Mouse (Mus musculus) spleen, adult 2 months (tissue): ENCODE measurements around the gene Zfp507. TPM values are rescaled to one million over a fixed set of nuclear protein-coding genes. Genes with fewer than 3 reads are reported as not detected.

Experiments used
- DNase-seq, 2 experiments: peaks; one replicate each; pipeline versions ENCODE4 v3.0.0 to v3.0.0-alpha.2; 2012 to 2021; ENCODE audit warnings: low spot score in 2 of 2, low read depth in 1 of 2
- H3K27ac ChIP-seq: fragments of 200-500 bp; 2 replicates; pipeline ENCODE4 v1.5.1; 2012; ENCODE audit warnings: low read length, inconsistent platforms; ENCODE audit not compliant: insufficient read depth
- H3K27me3 ChIP-seq: fragments of 200-500 bp; 2 replicates; pipeline ENCODE4 v1.6.1; 2012; ENCODE audit warnings: mild to moderate bottlenecking, moderate library complexity, low read length, inconsistent platforms; ENCODE audit not compliant: control insufficient read depth, insufficient read depth
- H3K36me3 ChIP-seq: fragments of 200-500 bp; 2 replicates; pipeline ENCODE4 v1.6.1; 2012; ENCODE audit warnings: mild to moderate bottlenecking, low read length, inconsistent platforms; ENCODE audit not compliant: control insufficient read depth, insufficient read depth
- H3K4me1 ChIP-seq: fragments of 200-500 bp; 2 replicates; pipeline ENCODE4 v1.6.1; 2011; ENCODE audit warnings: inconsistent platforms; ENCODE audit not compliant: control insufficient read depth, insufficient read depth, insufficient read length
- H3K4me3 ChIP-seq: fragments of 200-500 bp; 2 replicates; pipeline ENCODE4 v1.5.1; 2011; ENCODE audit warnings: mild to moderate bottlenecking, inconsistent platforms; ENCODE audit not compliant: insufficient read depth, insufficient read length; ENCODE audit errors: extremely low read depth
- CTCF ChIP-seq: fragments of 200-500 bp; IDR thresholded peaks from 2 replicates; pipeline ENCODE4 v1.5.1; 2011; ENCODE audit warnings: mild to moderate bottlenecking, inconsistent platforms; ENCODE audit not compliant: insufficient read depth, insufficient read length, insufficient replicate concordance; ENCODE audit errors: extremely low read depth
- POLR2A ChIP-seq: fragments of 200-500 bp; IDR thresholded peaks from 2 replicates; pipeline ENCODE4 v1.6.1; 2011; ENCODE audit warnings: low read depth, low read length, inconsistent platforms
- WGBS: fragments of 180-500 bp; shearing (Covaris S2); methylation state at CpG from one replicate; pipeline ENCODE4 v1.1.7; 2018; 5-methylcytosine and 5-hydroxymethylcytosine counted together
- polyA plus RNA-seq: library from polyadenylated mRNA; depleted of rRNA; stranded (reverse); fragments of >200 nt; gene quantifications from 2 replicates; pipeline ENCODE4 v1.2.3, GENCODE M21; 2012

The Zfp507 gene
- polyA plus RNA-seq, 1 experiment, result 5.0 TPM

DNA sequence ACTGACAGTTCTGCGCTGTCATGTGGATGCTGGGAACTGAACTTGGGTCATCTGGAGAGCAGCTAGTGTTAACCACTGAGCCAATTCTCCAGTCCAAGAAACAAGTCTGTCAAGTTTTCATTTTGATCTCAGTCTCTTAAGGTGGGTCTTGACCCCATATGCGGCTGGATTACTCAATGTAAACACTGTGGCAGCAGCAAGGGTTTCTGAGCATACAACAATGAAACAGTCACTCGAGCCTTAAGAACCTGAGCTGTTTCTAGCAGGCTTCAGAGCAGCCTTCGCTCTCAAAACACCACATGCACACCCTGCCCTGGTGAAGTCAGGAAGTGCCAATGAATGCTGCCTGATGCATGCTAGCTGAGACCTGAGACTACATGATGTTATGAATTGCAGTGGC, 17.2 kb downstream of the Zfp507 start:
- Histone ChIP-seq H3K4me3 (no peak overlapping the region), H3K27me3 (no peaks in the 10 kb centered on the region), H3K4me1 (no peaks in the 10 kb centered on the region), H3K36me3 (peaks cover 19% of the 10 kb centered on the region), H3K27ac (no peak overlapping the region)
- TF ChIP-seq POLR2A, result no peak
- TF ChIP-seq CTCF, result no peak
- DNase-seq, result no peak
- WGBS, result 93% methylated on average over 4 of the region's 4 CpGs

DNA sequence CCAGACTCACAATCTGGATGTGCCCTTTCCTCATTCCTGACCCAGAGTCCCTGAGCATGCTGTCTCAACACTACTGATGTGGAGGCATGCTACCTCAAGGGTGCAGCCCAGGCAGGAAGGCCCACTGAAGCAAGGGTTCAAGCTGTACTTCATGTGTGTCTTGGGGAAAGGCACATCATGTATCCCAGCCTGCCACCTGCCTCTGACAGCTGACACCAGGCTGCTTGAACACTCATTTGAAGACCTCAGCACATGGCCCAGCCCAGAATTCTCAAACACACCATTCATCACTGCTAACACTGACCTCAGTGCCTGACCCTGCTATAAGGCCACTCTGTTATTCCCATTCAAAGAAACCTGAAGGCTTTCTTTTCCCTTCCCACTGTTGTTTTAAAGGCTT, 20.6 kb downstream of the Zfp507 start:
- H3K36me3 ChIP-seq, result peaks cover 11% of the 10 kb centered on the region

DNA sequence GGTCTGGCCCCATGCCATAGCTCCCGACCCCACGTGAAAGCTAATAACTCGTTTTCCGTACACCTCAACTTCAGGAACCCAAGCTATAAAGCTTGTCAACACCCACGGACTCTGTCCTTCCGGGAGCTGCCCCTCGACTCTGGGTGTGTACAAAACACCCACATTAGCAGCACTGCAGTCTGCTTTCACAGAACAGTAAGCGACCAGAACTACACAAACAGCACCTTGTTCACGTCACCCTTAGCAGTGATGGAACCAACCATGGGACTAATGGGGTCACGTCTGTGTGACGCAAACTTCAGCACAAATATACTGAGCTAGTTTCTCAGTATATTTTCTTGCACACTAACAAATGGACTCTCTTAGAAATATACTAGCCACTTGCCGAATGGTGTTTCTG, 28.7 kb downstream of the Zfp507 start:
- Histone ChIP-seq H3K36me3 (peaks cover 28% of the 10 kb centered on the region), H3K4me3 (no peak overlapping the region), H3K4me1 (no peaks in the 10 kb centered on the region), H3K27me3 (no peaks in the 10 kb centered on the region), H3K27ac (no peak overlapping the region)
- TF ChIP-seq CTCF, result no peak
- no peak for TF ChIP-seq POLR2A
- WGBS, result 89% methylated on average over 12 of the region's 12 CpGs
- no peak for DNase-seq

More for the DNA sequence above, 20.6 kb downstream of the Zfp507 start:
- no peak for DNase-seq
- H3K27ac ChIP-seq, result no peak overlapping the region
- H3K27me3 ChIP-seq, result no peaks in the 10 kb centered on the region
- no peak overlapping the region for H3K4me3 ChIP-seq
- H3K4me1 ChIP-seq, result no peaks in the 10 kb centered on the region
- TF ChIP-seq POLR2A, result no peak
- TF ChIP-seq CTCF, result no peak

DNA sequence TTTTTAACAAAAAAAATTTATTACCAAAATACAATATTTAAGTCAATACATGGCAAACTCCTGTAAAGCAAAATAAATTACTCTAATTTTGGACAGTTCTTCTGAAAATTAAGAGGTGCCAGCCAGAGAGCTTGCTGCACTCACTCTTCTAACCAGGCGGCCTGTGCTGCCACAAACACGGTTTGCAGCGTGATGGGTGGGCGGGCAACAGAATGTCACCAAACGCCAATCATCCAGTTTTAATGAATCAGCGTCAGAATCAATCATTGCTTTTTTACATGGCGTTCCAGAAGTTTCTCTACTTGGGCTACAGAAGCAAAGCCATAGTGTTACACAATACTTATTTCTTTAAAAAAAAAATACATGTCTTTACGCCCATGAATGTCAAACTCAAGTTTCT, 30.5 kb downstream of the Zfp507 start:
- WGBS, result 93% methylated on average over 8 of the region's 8 CpGs
- no peaks in the 10 kb centered on the region for H3K4me1 ChIP-seq
- no peaks in the 10 kb centered on the region for H3K27me3 ChIP-seq
- H3K36me3 ChIP-seq, result peaks cover 27% of the 10 kb centered on the region
- no peak for DNase-seq
- TF ChIP-seq CTCF, result no peak
- no peak for TF ChIP-seq POLR2A
- H3K4me3 ChIP-seq, result no peak overlapping the region
- H3K27ac ChIP-seq, result no peak overlapping the region

DNA sequence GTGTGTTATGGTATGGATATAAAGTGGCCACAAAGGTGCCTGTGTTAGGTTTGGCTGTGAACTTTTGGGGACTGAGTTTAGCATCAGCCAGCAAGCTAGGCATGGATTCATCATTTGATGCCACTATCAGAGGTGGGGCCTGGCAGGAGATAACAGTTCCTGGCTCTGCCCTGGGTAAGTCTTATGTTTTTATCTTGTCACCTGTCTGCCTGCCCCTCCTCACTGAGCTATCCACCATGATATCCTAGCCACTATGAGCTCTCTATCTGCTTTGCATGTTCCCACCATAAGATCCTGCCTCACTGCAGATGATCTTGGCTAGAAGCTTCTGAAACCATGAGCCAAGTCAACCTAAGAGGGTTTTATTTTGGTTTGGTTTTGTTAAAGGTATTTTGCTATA, 31.7 kb downstream of the Zfp507 start:
- Histone ChIP-seq H3K4me1 (no peaks in the 10 kb centered on the region), H3K36me3 (peaks cover 22% of the 10 kb centered on the region), H3K27me3 (no peaks in the 10 kb centered on the region), H3K4me3 (no peak overlapping the region), H3K27ac (no peak overlapping the region)
- DNase-seq, result no peak
- TF ChIP-seq CTCF (no peak), POLR2A (no peak)

DNA sequence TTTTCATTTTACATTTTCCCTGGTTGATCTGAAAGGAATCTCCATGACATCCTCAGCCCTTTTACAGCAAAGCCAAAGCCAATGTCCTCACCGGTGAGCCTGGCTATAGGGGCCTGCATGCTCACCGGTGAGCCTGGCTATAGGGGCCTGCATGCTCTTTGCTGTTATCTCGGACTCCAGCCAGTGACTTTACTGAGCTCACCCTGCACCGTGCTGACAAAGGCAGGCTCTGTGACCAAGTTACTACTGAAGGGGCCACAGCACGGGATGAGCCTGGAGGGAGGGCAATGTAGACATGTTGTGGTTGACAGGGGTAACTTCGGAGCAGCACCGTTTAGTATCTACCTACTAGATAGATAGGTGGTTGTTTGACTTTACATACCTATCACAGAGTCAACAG, 32.7 kb downstream of the Zfp507 start:
- Histone ChIP-seq H3K36me3 (peaks cover 16% of the 10 kb centered on the region), H3K27ac (no peak overlapping the region), H3K4me3 (no peak overlapping the region), H3K27me3 (no peaks in the 10 kb centered on the region), H3K4me1 (no peaks in the 10 kb centered on the region)
- DNase-seq, result no peak
- TF ChIP-seq POLR2A (no peak), CTCF (no peak)
- 89% methylated on average over 7 of the region's 7 CpGs for WGBS

DNA sequence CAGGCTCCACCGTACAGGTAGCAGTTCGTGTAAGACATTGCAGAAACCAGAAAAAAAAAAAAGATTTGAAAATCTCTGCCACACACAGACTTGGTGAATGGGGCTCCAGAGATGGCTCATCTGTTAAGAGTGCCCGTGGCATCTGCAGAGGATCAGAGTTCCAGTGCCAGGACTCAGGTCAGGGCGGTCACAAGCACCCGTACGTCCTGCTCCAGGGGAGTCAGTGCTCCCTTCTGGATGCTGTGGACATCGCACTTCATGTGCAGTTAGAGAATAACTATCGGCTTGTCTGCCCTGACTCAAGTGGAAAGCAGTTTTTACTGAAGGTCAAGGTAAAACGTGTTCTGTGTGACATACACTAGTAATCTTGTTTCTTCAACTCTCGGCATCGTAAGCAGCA, 38.3 kb downstream of the Zfp507 start:
- WGBS, result 92% methylated on average over 11 of the region's 11 CpGs
- no peak for DNase-seq
- Histone ChIP-seq H3K4me3 (no peak overlapping the region), H3K4me1 (no peaks in the 10 kb centered on the region), H3K36me3 (no peaks in the 10 kb centered on the region), H3K27me3 (no peaks in the 10 kb centered on the region), H3K27ac (no peak overlapping the region)
- TF ChIP-seq CTCF (no peak), POLR2A (no peak)

DNA sequence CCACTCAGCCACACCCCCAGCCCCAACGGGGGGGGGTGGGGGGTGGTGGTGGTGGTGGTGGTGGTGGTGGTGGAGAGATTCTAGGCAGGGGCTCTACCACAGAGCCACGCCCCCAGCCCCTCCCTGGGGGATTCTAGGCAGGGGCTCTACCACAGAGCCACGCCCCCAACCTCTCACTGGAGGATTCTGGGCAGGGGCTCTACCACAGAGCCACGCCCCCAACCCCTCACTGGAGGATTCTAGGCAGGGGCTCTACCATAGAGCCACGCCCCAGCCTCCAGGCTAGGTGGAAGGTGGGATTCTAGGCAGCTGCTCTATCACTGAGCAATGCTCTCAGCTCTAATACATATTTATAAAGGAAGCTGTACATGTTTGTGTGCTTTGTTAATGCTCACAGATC, 41.0 kb downstream of the Zfp507 start:
- Histone ChIP-seq H3K4me1 (no peaks in the 10 kb centered on the region), H3K36me3 (no peaks in the 10 kb centered on the region), H3K4me3 (no peak overlapping the region), H3K27ac (no peak overlapping the region), H3K27me3 (no peaks in the 10 kb centered on the region)
- WGBS, result 63% methylated on average over 5 of the region's 5 CpGs
- no peak for DNase-seq
- TF ChIP-seq POLR2A, result no peak
- TF ChIP-seq CTCF, result no peak
